Mouse (Mus musculus) skeletal muscle tissue, postnatal 0 days (tissue): Measurements from ENCODE around the gene Nlgn3. TPM values are rescaled to one million over a fixed set of nuclear protein-coding genes. Genes with fewer than 3 reads are reported as not detected.

Source experiments
- polyA plus RNA-seq: library from polyadenylated mRNA; unstranded; fragments of >200 nt; fragmentation: Nextera tagmentation; extraction: Ambion mirVana; gene quantifications from 2 replicates; pipeline ENCODE4 v1.2.1, GENCODE M21; 2015

Gene Nlgn3
- 1.1 and 1.4 TPM in 2 replicates for polyA plus RNA-seq

GRCm38 (mm10) chrX:101299055-101299454, at the start of gene Nlgn3:
Gene Nlgn3, plus strand, starts transcription at chrX:101299168.

GRCm38 (mm10) chrX:101253952-101254729, 44.8 kb upstream of the Nlgn3 start, which contains the start of gene Foxo4:
Gene Foxo4, plus strand, starts transcription at chrX:101254528.

GRCm38 (mm10) chrX:101263892-101264291, 35.1 kb upstream of the Nlgn3 start, which contains the start of gene Gm614:
Gene Gm614, minus strand, starts transcription at chrX:101263992.

GRCm38 (mm10) chrX:101268025-101268754, 30.8 kb upstream of the Nlgn3 start, which contains the start of gene Il2rg:
Gene Il2rg, minus strand, starts transcription at chrX:101268255.

GRCm38 (mm10) chrX:101268755-101269124, 30.2 kb upstream of the Nlgn3 start, which contains the start of gene Gm20489:
Gene Gm20489, minus strand, starts transcription at chrX:101269023.

GRCm38 (mm10) chrX:101273875-101274738, 24.9 kb upstream of the Nlgn3 start, which contains the start of gene Med12:
Gene Med12, plus strand, starts transcription at chrX:101274030.

Other genes with a start within 250 kb of the Nlgn3 start
- not detected in 2 replicates for gene Tex11, start 239.5 kb upstream of the Nlgn3 start, polyA plus RNA-seq
- 0.11 and 0.14 TPM in 2 replicates for gene Slc7a3, start 213.1 kb upstream of the Nlgn3 start, polyA plus RNA-seq
- 33.3 and 36.4 TPM in 2 replicates for gene Snx12, start 76.6 kb upstream of the Nlgn3 start, polyA plus RNA-seq
- gene Foxo4, start 44.6 kb upstream of the Nlgn3 start, polyA plus RNA-seq = 3.1 and 3.7 TPM in 2 replicates
- not detected in 2 replicates for gene Gm614, start 35.2 kb upstream of the Nlgn3 start, polyA plus RNA-seq
- 11.1 and 14.7 TPM in 2 replicates for gene Il2rg, start 30.9 kb upstream of the Nlgn3 start, polyA plus RNA-seq
- gene Gm20489, start 30.1 kb upstream of the Nlgn3 start, polyA plus RNA-seq = not detected in 2 replicates
- gene Med12, start 25.1 kb upstream of the Nlgn3 start, polyA plus RNA-seq = 14.7 and 19.2 TPM in 2 replicates
- gene Gjb1, start 77.2 kb downstream of the Nlgn3 start, polyA plus RNA-seq = 0.33 and 0.44 TPM in 2 replicates
- gene Zmym3, start 121.7 kb downstream of the Nlgn3 start, polyA plus RNA-seq = 9.3 and 11.1 TPM in 2 replicates
- 118 and 122 TPM in 2 replicates for gene Nono, start 130.2 kb downstream of the Nlgn3 start, polyA plus RNA-seq
- gene Itgb1bp2, start 149.9 kb downstream of the Nlgn3 start, polyA plus RNA-seq = 1,002 and 1,222 TPM in 2 replicates
- 3.2 and 4.3 TPM in 2 replicates for gene Taf1, start 233.6 kb downstream of the Nlgn3 start, polyA plus RNA-seq